Mouse (Mus musculus) midbrain, embryonic 15.5 days (tissue): ENCODE measurements around the gene C2. TPM values are rescaled to one million over a fixed set of nuclear protein-coding genes. Genes with fewer than 3 reads are reported as not detected.
"Not testable (repeated sequence)": the region's sequence is repeated elsewhere in the genome, so short reads cannot be mapped to it uniquely, and the experiment has no call there.

ENCODE experiments used
- ATAC-seq: fragments of 200-750 bp; cut with Nextera tagmentation; replicated peaks from 2 replicates; pipeline ENCODE4 v1.8.0; 2017; ENCODE audit warnings: moderate TSS enrichment
- H3K27ac ChIP-seq: fragments of 300-500 bp; sonication (generic); 2 replicates; pipeline ENCODE4 v1.5.1; 2015; ENCODE audit warnings: mild to moderate bottlenecking, inconsistent platforms
- H3K27me3 ChIP-seq: fragments of 300-500 bp; sonication (generic); replicated peaks from 2 replicates; pipeline ENCODE4 v1.6.1; 2015; ENCODE audit warnings: inconsistent platforms
- H3K36me3 ChIP-seq: fragments of 300-500 bp; sonication (generic); replicated peaks from 2 replicates; pipeline ENCODE4 v1.6.1; 2015; ENCODE audit warnings: inconsistent platforms
- H3K4me1 ChIP-seq: fragments of 300-500 bp; sonication (generic); 2 replicates; pipeline ENCODE4 v1.6.1; 2015; ENCODE audit warnings: inconsistent platforms
- H3K4me2 ChIP-seq: fragments of 300-500 bp; sonication (generic); 2 replicates; pipeline ENCODE4 v1.6.1; 2015; ENCODE audit warnings: inconsistent platforms, mild to moderate bottlenecking, moderate library complexity
- H3K4me3 ChIP-seq: fragments of 300-500 bp; sonication (generic); 2 replicates; pipeline ENCODE4 v1.5.1; 2015; ENCODE audit warnings: mild to moderate bottlenecking, inconsistent platforms
- H3K9ac ChIP-seq: fragments of 300-500 bp; sonication (generic); 2 replicates; pipeline ENCODE4 v1.6.1; 2015; ENCODE audit warnings: mild to moderate bottlenecking, inconsistent platforms
- H3K9me3 ChIP-seq: fragments of 300-500 bp; sonication (generic); 2 replicates; pipeline ENCODE4 v1.6.1; 2016; ENCODE audit warnings: inconsistent platforms
- WGBS: fragments of 180-500 bp; shearing (Covaris S2); methylation state at CpG from one replicate; pipeline ENCODE4 v1.1.7; 2015; ENCODE audit warnings: mixed read lengths; 5-methylcytosine and 5-hydroxymethylcytosine counted together
- microRNA-seq: library from miRNA; unstranded; fragments of <30 nt; microRNA quantifications from one replicate; pipeline ENCODE4, GENCODE M21; 2016
- polyA plus RNA-seq: library from polyadenylated mRNA; unstranded; fragments of >200 nt; fragmentation: Nextera tagmentation; extraction: Ambion mirVana; gene quantifications from 2 replicates; pipeline ENCODE4 v1.2.1, GENCODE M21; 2015

C2 gene
- polyA plus RNA-seq, 1 experiment from 2014 or later, result 2.1 TPM

DNA sequence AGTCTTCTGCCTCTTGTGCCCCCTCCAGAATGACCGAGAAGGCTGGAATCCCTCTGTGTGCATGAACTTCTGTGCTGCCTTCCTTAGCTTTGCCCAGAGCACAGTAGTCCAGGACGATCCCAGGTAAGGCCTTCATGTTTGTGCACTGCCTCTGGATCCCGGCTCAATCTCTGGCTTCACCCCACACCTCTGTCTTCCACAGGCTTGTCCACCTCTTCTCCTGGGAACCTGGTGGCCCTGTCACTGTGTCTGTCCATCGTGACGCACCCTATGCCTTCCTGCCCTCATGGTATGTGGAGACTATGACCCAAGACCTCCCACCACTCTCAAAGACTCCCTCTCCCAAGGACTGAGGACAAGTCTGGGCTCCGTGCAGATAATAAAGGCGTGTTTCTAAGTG, 59.3 kb downstream of the C2 start:
- 91% methylated on average over 7 of the region's 7 CpGs for WGBS
- Histone ChIP-seq H3K4me2 (no peak overlapping the region), H3K27me3 (no peaks in the 10 kb centered on the region), H3K4me3 (no peak overlapping the region), H3K27ac (no peak overlapping the region), H3K9ac (no peak overlapping the region), H3K36me3 (peaks cover 42% of the 10 kb centered on the region), H3K9me3 (no peaks in the 10 kb centered on the region), H3K4me1 (peaks cover 31% of the 10 kb centered on the region)
- no peak for ATAC-seq

GRCm38 (mm10) chr17:34837464-34838324, 60.4 kb downstream of the C2 start:
- Histone ChIP-seq H3K27me3 (no peaks in the 10 kb centered on the region), H3K9ac (peak overlapping the region; percentile 70), H3K4me2 (peak overlapping the region; percentile 98), H3K36me3 (peaks cover 36% of the 10 kb centered on the region), H3K4me1 (peaks cover 31% of the 10 kb centered on the region), H3K4me3 (peak overlapping the region; percentile 87), H3K27ac (peak overlapping the region; percentile 84), H3K9me3 (no peaks in the 10 kb centered on the region)
- 44% methylated on average over 43 of the region's 43 CpGs for WGBS
- ATAC-seq, result peak; percentile 25

DNA sequence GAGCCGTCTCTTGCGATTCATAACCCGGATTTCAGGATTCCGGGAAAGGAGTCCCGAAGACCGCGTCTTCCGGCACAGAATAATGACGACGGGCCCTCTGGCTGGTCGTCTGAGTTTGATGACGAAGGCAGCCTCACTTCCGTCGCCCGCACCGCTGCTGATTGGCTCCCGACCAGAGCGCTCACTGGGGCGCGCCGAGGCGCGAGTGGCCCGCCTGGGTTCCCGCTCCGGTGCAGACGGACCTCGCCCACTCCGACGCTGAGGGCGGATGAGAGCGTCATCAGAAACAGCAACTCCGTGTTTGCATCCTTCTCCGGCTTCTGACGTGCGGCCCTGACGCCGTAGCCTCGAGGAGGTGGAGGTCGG, 61.2 kb downstream of the C2 start, which contains the start of the genes Stk19 and Dxo:
TSS of gene Stk19 (minus strand) at position 90 of the 366 bp plus-strand sequence.
TSS of gene Dxo (plus strand) at position 164 of the 366 bp plus-strand sequence.
- Histone ChIP-seq H3K4me1 (peaks cover 31% of the 10 kb centered on the region), H3K36me3 (peaks cover 33% of the 10 kb centered on the region), H3K9me3 (no peaks in the 10 kb centered on the region), H3K4me2 (peak within 1 kb of the TSS; percentile 98), H3K27ac (peak within 1 kb of the TSS; percentile 84), H3K9ac (peak within 1 kb of the TSS; percentile 70), H3K4me3 (peak within 1 kb of the TSS; percentile 87), H3K27me3 (no peaks in the 10 kb centered on the region)
- peak; percentile 93 for ATAC-seq
- WGBS, result under 1% methylated on average over 40 of the region's 40 CpGs

- H3K27ac ChIP-seq, result peak overlapping the region; percentile 84
- no peaks in the 10 kb centered on the region for H3K9me3 ChIP-seq
- ATAC-seq, result peak; percentile 85
- H3K9ac ChIP-seq, result peak overlapping the region; percentile 70
- peaks cover 29% of the 10 kb centered on the region for H3K36me3 ChIP-seq
- WGBS, result 3% methylated on average over 48 of the region's 48 CpGs
- peak overlapping the region; percentile 98 for H3K4me2 ChIP-seq
- H3K4me3 ChIP-seq, result peak overlapping the region; percentile 87
- H3K27me3 ChIP-seq, result no peaks in the 10 kb centered on the region
- peaks cover 31% of the 10 kb centered on the region for H3K4me1 ChIP-seq
Observed at GRCm38 (mm10) chr17:34836155-34836855, 61.8 kb downstream of the C2 start.

GRCm38 (mm10) chr17:34830776-34831175, 67.3 kb downstream of the C2 start:
- ATAC-seq, H3K4me2 ChIP-seq, H3K9ac ChIP-seq, H3K4me3 ChIP-seq, H3K9me3 ChIP-seq, H3K27me3 ChIP-seq, H3K27ac ChIP-seq: not testable (repeated sequence)
- H3K4me1 ChIP-seq, result peaks cover 10% of the 10 kb centered on the region
- 88% methylated on average over 1 of the region's 1 CpGs for whole genome bisulfite sequencing
- peaks cover 41% of the 10 kb centered on the region for H3K36me3 ChIP-seq

DNA sequence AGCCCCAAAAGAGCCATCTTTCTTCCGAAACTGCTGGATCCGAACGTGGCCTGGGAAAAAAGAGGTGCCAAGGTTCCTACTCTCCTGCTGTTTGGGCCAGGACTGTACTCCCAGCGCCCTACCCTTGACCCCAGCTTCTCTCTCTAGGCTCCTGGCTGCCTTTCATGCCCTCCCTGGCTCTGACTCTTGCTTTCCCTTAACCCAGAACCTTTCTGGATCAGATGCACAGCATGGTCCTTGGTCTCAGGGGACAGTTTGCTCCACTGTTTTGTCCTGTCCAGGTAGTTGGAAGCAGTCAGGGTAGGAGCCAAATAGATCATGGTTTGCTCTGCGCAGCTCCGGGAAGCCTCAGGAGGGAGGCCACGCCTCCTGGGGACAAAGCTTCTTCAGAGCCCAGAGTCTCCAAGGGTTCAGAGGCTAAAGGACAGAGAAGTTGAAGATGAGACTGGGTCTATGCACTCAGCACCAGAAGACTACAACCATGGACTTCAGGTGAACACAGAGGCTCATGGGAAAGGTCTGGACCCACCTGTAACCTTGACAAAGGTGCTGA, 83.2 kb downstream of the C2 start:
- ATAC-seq, result no peak
- Histone ChIP-seq H3K9me3 (no peaks in the 10 kb centered on the region), H3K4me1 (no peaks in the 10 kb centered on the region), H3K27ac (no peak overlapping the region), H3K27me3 (no peaks in the 10 kb centered on the region), H3K4me3 (no peak overlapping the region), H3K36me3 (no peaks in the 10 kb centered on the region), H3K9ac (no peak overlapping the region), H3K4me2 (no peak overlapping the region)
- WGBS, result 81% methylated on average over 7 of the region's 7 CpGs

GRCm38 (mm10) chr17:34813747-34814146, 84.3 kb downstream of the C2 start:
- not testable (repeated sequence) for H3K9ac ChIP-seq, H3K27ac ChIP-seq, H3K9me3 ChIP-seq, H3K36me3 ChIP-seq, ATAC-seq, H3K4me2 ChIP-seq, H3K4me3 ChIP-seq, H3K27me3 ChIP-seq, H3K4me1 ChIP-seq
- WGBS, result 63% methylated on average over 12 of the region's 12 CpGs

Small RNA genes lying within 50 kb of the gene (microRNA-seq; reads per million reads assigned to microRNA genes)
- gene Mir6970 (0.55 reads per million), gene Mir6971 (4.2 reads per million, percentile 21 among the genes with 10 or more reads in this experiment), gene Mir6972 (not detected)

Other genes starting within 250 kb of the C2 start
- 0.18 and 0.24 TPM in 2 replicates for gene Tnxb, start 227.7 kb downstream of the C2 start, polyA plus RNA-seq
- 0.22 TPM in 2 replicates for gene C4b, start 154.4 kb downstream of the C2 start, polyA plus RNA-seq
- gene Cyp21a1, start 93.7 kb downstream of the C2 start, polyA plus RNA-seq, result not detected in 2 replicates
- gene Stk19, start 61.3 kb downstream of the C2 start, polyA plus RNA-seq, result 41.2 and 50.4 TPM in 2 replicates
- gene Dxo, start 61.2 kb downstream of the C2 start, polyA plus RNA-seq, result 75.0 and 79.1 TPM in 2 replicates
- gene Skiv2l, start 48.1 kb downstream of the C2 start, polyA plus RNA-seq, result 67.4 and 73.8 TPM in 2 replicates
- 76.3 and 82.3 TPM in 2 replicates for gene Nelfe, start 47.9 kb downstream of the C2 start, polyA plus RNA-seq
- 2.6 and 3.3 TPM in 2 replicates for gene Cfb, start 35.7 kb downstream of the C2 start, polyA plus RNA-seq
- gene Zbtb12, start 18.8 kb downstream of the C2 start, polyA plus RNA-seq, result 17.4 and 17.5 TPM in 2 replicates
- gene Gm20547, start 16.2 kb downstream of the C2 start, polyA plus RNA-seq, result 0.18 TPM in 1 of 2 replicates, not detected in the other
- gene Ehmt2, start 204 bp upstream of the C2 start, polyA plus RNA-seq, result 113 and 119 TPM in 2 replicates
- gene Slc44a4, start 16.2 kb upstream of the C2 start, polyA plus RNA-seq, result not detected in 2 replicates
- 36.1 and 41.1 TPM in 2 replicates for gene Neu1, start 33.0 kb upstream of the C2 start, polyA plus RNA-seq
- 0.24 and 0.31 TPM in 2 replicates for gene Hspa1b, start 61.0 kb upstream of the C2 start, polyA plus RNA-seq
- gene Gm20481, start 71.6 kb upstream of the C2 start, polyA plus RNA-seq, result not detected in 2 replicates
- 12.7 and 13.3 TPM in 2 replicates for gene Hspa1a, start 73.9 kb upstream of the C2 start, polyA plus RNA-seq
- gene Hspa1l, start 74.4 kb upstream of the C2 start, polyA plus RNA-seq, result 1.2 and 1.5 TPM in 2 replicates
- 103 and 111 TPM in 2 replicates for gene Lsm2, start 83.6 kb upstream of the C2 start, polyA plus RNA-seq
- gene Vars, start 102.7 kb upstream of the C2 start, polyA plus RNA-seq, result 63.1 and 70.2 TPM in 2 replicates
- 0.06 and 0.15 TPM in 2 replicates for gene Vwa7, start 118.3 kb upstream of the C2 start, polyA plus RNA-seq
- gene Sapcd1, start 129.8 kb upstream of the C2 start, polyA plus RNA-seq, result 2.5 and 2.7 TPM in 2 replicates
- 1.6 and 3.3 TPM in 2 replicates for gene Msh5, start 148.5 kb upstream of the C2 start, polyA plus RNA-seq
- gene Clic1, start 151.7 kb upstream of the C2 start, polyA plus RNA-seq, result 62.4 and 72.1 TPM in 2 replicates
- 337 and 380 TPM in 2 replicates for gene Ddah2, start 160.8 kb upstream of the C2 start, polyA plus RNA-seq
- gene Ly6g6c, start 167.1 kb upstream of the C2 start, polyA plus RNA-seq, result 0.31 TPM in 1 of 2 replicates, not detected in the other
- gene Mpig6b, start 167.9 kb upstream of the C2 start, polyA plus RNA-seq, result 0.21 and 0.43 TPM in 2 replicates
- gene Ly6g6e, start 178.6 kb upstream of the C2 start, polyA plus RNA-seq, result 0.21 and 0.32 TPM in 2 replicates
- gene Ly6g6d, start 179.8 kb upstream of the C2 start, polyA plus RNA-seq, result 1.9 and 2.5 TPM in 2 replicates
- gene Ly6g6f, start 187.3 kb upstream of the C2 start, polyA plus RNA-seq, result not detected in 2 replicates
- gene Abhd16a, start 191.0 kb upstream of the C2 start, polyA plus RNA-seq, result 105 and 113 TPM in 2 replicates
- not detected in 2 replicates for gene Ly6g5c, start 210.0 kb upstream of the C2 start, polyA plus RNA-seq
- 1.1 and 2.2 TPM in 2 replicates for gene Ly6g5b, start 217.2 kb upstream of the C2 start, polyA plus RNA-seq
- gene Gpank1, start 223.2 kb upstream of the C2 start, polyA plus RNA-seq, result 25.9 and 28.9 TPM in 2 replicates
- gene Csnk2b, start 223.8 kb upstream of the C2 start, polyA plus RNA-seq, result 316 and 319 TPM in 2 replicates
- gene D17H6S53E, start 228.1 kb upstream of the C2 start, polyA plus RNA-seq, result 8.3 and 9.6 TPM in 2 replicates
- 0.56 and 1.4 TPM in 2 replicates for gene Apom, start 233.8 kb upstream of the C2 start, polyA plus RNA-seq
- gene Bag6, start 236.9 kb upstream of the C2 start, polyA plus RNA-seq, result 82.9 and 83.4 TPM in 2 replicates